ENCODE assay signal across 1 mouse cellular context in the genomic region with DNA sequence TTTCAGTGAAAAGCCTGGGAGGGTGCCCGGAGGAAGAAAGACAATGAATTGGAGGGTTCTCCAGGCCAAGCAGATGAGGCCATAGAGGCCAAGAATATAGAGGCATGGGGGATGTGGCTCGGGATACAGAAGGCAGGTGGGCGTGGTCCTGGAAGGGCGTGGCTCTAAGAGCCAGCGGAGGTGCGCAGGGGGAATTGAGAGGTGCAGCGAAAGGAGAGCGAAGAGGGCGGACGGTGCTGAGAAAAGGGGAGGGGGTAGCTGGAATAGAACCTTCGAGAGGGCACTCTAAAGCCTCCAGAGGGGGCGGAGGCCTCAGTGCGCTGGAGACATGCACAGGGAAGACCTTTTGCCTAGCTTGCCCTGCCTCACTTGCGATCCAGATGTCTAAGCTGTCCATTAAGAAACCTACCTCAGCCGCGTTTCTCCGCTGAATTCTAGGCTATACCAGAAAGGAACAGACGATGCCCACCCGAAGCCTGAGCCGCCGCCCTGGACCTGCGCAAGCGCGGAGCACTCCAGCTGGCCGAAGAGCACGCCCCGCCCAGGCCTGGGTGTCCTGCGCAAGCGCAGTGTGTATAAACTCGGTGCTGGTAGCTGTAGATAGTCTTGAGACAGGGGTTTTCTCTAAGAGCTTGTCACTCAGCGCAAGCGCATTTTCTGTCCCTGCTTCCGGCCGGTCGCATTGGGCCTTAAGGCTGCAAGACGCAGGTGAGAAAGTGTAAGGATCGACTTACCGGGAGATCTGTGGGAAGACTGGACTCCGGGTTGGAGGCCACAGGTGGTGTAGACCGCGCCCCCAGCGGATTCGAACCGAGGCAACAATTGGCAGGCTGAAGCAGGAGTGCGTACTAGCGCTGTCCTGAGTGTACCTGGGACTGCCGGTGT.
TF ChIP-seq lines count a peak whose summit lies in the region.

A gene (minus strand): TSS at position 525 of the 885 bp plus-strand sequence.

TF ChIP-seq in CH12.LX, 34 proteins besides CTCF, POLR2A, EP300 and RAD21 (continued from another document):
- TF ChIP-seq ZMIZ1 (IDR thresholded peaks at IDR 0.05; ENCODE audit: low read depth, low read length) = peak; percentile 59
- no peak for TF ChIP-seq ETS1 (conservative IDR thresholded peaks at IDR 0.05; ENCODE audit: low read depth, low read length)
- no peak for TF ChIP-seq CHD2 (IDR thresholded peaks at IDR 0.05; ENCODE audit: low read length)
- TF ChIP-seq GABPA (IDR thresholded peaks at IDR 0.05; ENCODE audit: insufficient replicate concordance, low read depth, low read length) = no peak
- peak; percentile 38; the same call in 1 of the 2 replicates for TF ChIP-seq RCOR1 (conservative IDR thresholded peaks at IDR 0.05; ENCODE audit: low read depth, low read length)
- TF ChIP-seq NRF1 (IDR thresholded peaks at IDR 0.05; ENCODE audit: low read depth, low read length) = peak; percentile 94
- TF ChIP-seq JUN (IDR thresholded peaks at IDR 0.05; ENCODE audit: insufficient read depth, low read depth, low read length) = no peak
- TF ChIP-seq SIN3A (IDR thresholded peaks at IDR 0.05; ENCODE audit: low read length) = peak; percentile 50
- no peak for TF ChIP-seq SMC3 (IDR thresholded peaks at IDR 0.05; ENCODE audit: low read depth, low read length)
- TF ChIP-seq PAX5 (IDR thresholded peaks at IDR 0.05; ENCODE audit: low read length) = no peak
- peak; percentile 51 for TF ChIP-seq HCFC1 (IDR thresholded peaks at IDR 0.05; ENCODE audit: low read depth, low read length)
- TF ChIP-seq UBTF (IDR thresholded peaks at IDR 0.05; ENCODE audit: low read depth, low read length) = no peak
- 0 out of 2 replicates have a peak, but pooled peaks have one; percentile 6 for TF ChIP-seq KAT2A (IDR thresholded peaks at IDR 0.05; ENCODE audit: insufficient replicate concordance, low read length)
- TF ChIP-seq ELF1 (IDR thresholded peaks at IDR 0.05; ENCODE audit: low read depth, low read length) = peak; percentile 70
- no peak for TF ChIP-seq MAZ (IDR thresholded peaks at IDR 0.05; ENCODE audit: low read depth, low read length)
- TF ChIP-seq TBP (conservative IDR thresholded peaks at IDR 0.05; ENCODE audit: low read depth, low read length) = 0 out of 2 replicates have a peak, but pooled peaks have one; percentile 50
- TF ChIP-seq E2F4 (IDR thresholded peaks at IDR 0.05; ENCODE audit: insufficient replicate concordance, low read depth, low read length) = no peak
- no peak for TF ChIP-seq ZNF384 (IDR thresholded peaks at IDR 0.05; ENCODE audit: low read depth, low read length)
- TF ChIP-seq CHD1 (IDR thresholded peaks at IDR 0.05; ENCODE audit: low read depth, low read length) = no peak
- no peak for TF ChIP-seq BHLHE40 (IDR thresholded peaks at IDR 0.05; ENCODE audit: low read depth, low read length)
- TF ChIP-seq JUND (conservative IDR thresholded peaks at IDR 0.05; ENCODE audit: low read depth, low read length) = no peak
TF ChIP-seq in CH12.LX: peak in this region for 11.
